Mouse (Mus musculus): ENCODE data around the gene Strada. TPM values are rescaled to one million over a fixed set of nuclear protein-coding genes. Genes with fewer than 3 reads are reported as not detected.
A peak's percentile ranks its signal among the peaks of the same experiment; 100 is the strongest.
"Not testable (repeated sequence)": the region's sequence is repeated elsewhere in the genome, so short reads cannot be mapped to it uniquely, and the experiment has no call there.

The Strada gene
- total and polyA plus RNA-seq, 2 experiments from 2014 or later, result 23.7 to 34.8 TPM

DNA sequence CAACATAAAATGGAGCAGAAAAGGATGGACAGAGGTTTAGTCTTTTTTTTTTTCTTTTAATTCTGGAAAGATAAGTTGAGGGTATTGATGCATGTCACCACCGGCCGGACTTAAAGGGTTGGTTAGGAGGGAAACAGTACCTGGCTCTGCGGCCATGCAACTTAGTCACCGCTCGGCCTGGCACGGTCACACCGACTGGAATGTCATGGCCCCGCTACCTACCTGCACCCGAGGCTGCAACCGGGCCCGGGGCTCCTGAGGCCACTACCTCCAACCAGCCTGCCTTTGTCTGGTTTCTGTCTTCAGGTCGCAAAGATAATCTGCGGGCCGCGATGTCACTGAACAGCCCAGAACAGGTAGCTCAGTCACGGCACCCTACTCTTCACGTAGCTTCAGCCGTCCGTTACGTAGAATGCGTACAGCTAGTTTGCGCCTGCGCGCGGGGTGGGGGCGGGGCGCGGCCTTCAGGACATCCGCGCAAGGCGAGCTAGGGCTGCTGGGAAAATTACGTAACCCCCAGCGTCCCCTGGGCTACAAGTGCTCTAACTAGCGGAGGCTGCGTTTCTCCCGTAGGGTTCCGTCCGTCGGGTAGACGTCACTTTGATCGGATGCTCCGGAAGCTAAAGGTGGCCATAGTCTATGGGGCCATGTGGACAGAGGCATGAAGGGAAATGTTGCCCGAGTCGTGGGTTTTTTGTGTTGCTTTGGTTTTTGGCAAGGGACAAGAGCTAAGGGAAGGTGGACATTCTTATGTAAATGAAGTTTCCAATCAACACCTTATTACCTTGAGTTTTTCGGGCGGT, 14.2 kb upstream of the Strada start, which contains the start of gene Ccdc47:
Gene Ccdc47 (minus strand): TSS at position 418 of the 803 bp plus-strand sequence.
- peaks cover 16% of the 10 kb centered on the region for H3K4me1 ChIP-seq (ENCODE audit: insufficient read depth)
- H3K4me2 ChIP-seq (ENCODE audit: low read depth), result peak within 1 kb of the TSS; percentile 65
- no peaks in the 10 kb centered on the region for H3K9me3 ChIP-seq (ENCODE audit: low read length)
- peak; percentile 99 for DNase-seq
- peaks cover 16% of the 10 kb centered on the region for H3K36me3 ChIP-seq (ENCODE audit: insufficient read depth)
- peak within 1 kb of the TSS; percentile 92 for H3K4me3 ChIP-seq (ENCODE audit: low read depth, low read length)
- H3K9ac ChIP-seq, result peak within 1 kb of the TSS; percentile 99
- no peak for TF ChIP-seq CTCF (IDR thresholded peaks at IDR 0.05; ENCODE audit: low read depth)
- peak; percentile 96 for ATAC-seq
- under 1% methylated on average over 46 of the region's 46 CpGs for WGBS
- no peaks in the 10 kb centered on the region for H3K27me3 ChIP-seq (ENCODE audit: insufficient read depth, low read length)
- peak within 1 kb of the TSS; percentile 97 for H3K27ac ChIP-seq (ENCODE audit: low read depth, low read length)

DNA sequence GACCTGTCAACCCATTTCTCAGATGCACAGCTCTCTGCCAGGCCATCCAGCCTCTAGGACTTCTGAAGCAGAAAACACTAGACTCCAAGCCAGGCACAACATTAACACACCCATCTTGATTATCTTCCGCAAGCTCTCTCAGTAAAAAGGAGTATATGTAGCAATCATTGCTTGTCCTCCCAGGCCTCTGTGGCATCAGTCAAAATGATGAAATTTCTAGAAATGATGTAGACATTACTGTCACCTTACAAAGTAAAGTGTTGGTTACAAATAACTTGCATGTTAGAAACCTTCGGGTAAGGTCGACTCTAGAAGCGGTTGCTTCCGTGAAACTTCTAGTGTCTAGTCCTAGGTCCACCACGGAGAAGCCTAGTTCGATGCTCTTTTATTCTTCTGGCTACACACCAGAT, 13.5 kb upstream of the Strada start:
- H3K4me3 ChIP-seq (ENCODE audit: low read depth, low read length), result peak overlapping the region; percentile 92
- DNase-seq (no peak), ATAC-seq (no peak)
- peak overlapping the region; percentile 99 for H3K9ac ChIP-seq
- H3K27me3 ChIP-seq (ENCODE audit: insufficient read depth, low read length), result no peaks in the 10 kb centered on the region
- TF ChIP-seq CTCF (IDR thresholded peaks at IDR 0.05; ENCODE audit: low read depth), result no peak
- peak overlapping the region; percentile 65 for H3K4me2 ChIP-seq (ENCODE audit: low read depth)
- peak overlapping the region; percentile 97; the same call in 1 of the 2 replicates for H3K27ac ChIP-seq (ENCODE audit: low read depth, low read length)
- WGBS, result 29% methylated on average over 7 of the region's 7 CpGs
- H3K9me3 ChIP-seq (ENCODE audit: low read length), result no peaks in the 10 kb centered on the region
- peaks cover 20% of the 10 kb centered on the region for H3K36me3 ChIP-seq (ENCODE audit: insufficient read depth)
- peaks cover 16% of the 10 kb centered on the region for H3K4me1 ChIP-seq (ENCODE audit: insufficient read depth)

DNA sequence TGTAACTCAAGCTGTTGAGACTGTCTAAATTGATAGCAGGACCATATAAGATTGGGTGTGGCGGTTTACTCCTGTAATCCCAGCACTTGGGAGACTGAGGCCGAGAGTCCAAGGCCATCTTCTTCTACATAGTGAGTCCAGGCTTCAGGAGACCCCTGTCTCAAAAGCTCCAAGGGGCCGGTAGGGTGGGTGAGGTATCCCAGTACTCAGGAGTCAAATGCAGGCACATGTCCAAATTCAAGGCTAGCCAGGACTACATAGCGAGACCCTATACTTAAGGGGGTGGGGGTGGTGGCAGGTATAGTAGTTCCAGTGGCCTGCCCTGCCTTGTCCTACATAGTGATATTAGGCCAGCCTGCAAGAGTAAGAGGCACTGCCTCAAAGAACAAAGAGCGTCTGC, 12.9 kb upstream of the Strada start:
- WGBS, result 96% methylated on average over 5 of the region's 5 CpGs
- DNase-seq (no peak), ATAC-seq (no peak)
- H3K9me3 ChIP-seq (ENCODE audit: low read length), result no peaks in the 10 kb centered on the region
- no peak for TF ChIP-seq CTCF (IDR thresholded peaks at IDR 0.05; ENCODE audit: low read depth)
- no peak overlapping the region for H3K4me3 ChIP-seq (ENCODE audit: low read depth, low read length)
- H3K9ac ChIP-seq, result peak overlapping the region; percentile 99; the same call in 1 of the 2 replicates
- H3K4me2 ChIP-seq (ENCODE audit: low read depth), result no peak overlapping the region
- H3K27me3 ChIP-seq (ENCODE audit: insufficient read depth, low read length), result no peaks in the 10 kb centered on the region
- H3K4me1 ChIP-seq (ENCODE audit: insufficient read depth), result peaks cover 16% of the 10 kb centered on the region
- H3K36me3 ChIP-seq (ENCODE audit: insufficient read depth), result peaks cover 26% of the 10 kb centered on the region
- no peak overlapping the region for H3K27ac ChIP-seq (ENCODE audit: low read depth, low read length)

DNA sequence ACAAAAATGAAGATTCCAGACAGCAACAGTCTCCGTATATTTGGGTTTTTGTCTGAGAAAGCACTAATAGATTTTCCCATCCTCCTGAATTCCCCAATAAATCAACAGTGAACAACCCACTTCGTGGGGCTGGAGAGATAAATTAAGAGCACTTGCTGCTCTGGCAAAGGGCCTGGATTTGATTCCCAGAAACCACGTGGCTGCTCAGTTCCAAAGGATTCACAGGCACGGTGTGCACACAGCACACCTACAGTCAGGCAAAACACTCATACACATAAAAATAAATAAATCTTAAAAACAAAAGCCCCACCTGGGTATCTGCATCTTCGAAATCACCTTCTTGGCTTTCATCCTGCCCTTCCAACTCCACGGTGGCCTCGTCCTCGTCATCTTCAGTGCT, 10.8 kb upstream of the Strada start:
- TF ChIP-seq CTCF (IDR thresholded peaks at IDR 0.05; ENCODE audit: low read depth), result no peak
- Histone ChIP-seq H3K9me3 (ENCODE audit: low read length) (no peaks in the 10 kb centered on the region), H3K4me3 (ENCODE audit: low read depth, low read length) (no peak overlapping the region), H3K27ac (ENCODE audit: low read depth, low read length) (no peak overlapping the region), H3K4me2 (ENCODE audit: low read depth) (no peak overlapping the region), H3K9ac (no peak overlapping the region), H3K36me3 (ENCODE audit: insufficient read depth) (peaks cover 45% of the 10 kb centered on the region), H3K4me1 (ENCODE audit: insufficient read depth) (peaks cover 7% of the 10 kb centered on the region), H3K27me3 (ENCODE audit: insufficient read depth, low read length) (no peaks in the 10 kb centered on the region)
- ATAC-seq (no peak), DNase-seq (no peak)
- 85% methylated on average over 8 of the region's 8 CpGs for WGBS

DNA sequence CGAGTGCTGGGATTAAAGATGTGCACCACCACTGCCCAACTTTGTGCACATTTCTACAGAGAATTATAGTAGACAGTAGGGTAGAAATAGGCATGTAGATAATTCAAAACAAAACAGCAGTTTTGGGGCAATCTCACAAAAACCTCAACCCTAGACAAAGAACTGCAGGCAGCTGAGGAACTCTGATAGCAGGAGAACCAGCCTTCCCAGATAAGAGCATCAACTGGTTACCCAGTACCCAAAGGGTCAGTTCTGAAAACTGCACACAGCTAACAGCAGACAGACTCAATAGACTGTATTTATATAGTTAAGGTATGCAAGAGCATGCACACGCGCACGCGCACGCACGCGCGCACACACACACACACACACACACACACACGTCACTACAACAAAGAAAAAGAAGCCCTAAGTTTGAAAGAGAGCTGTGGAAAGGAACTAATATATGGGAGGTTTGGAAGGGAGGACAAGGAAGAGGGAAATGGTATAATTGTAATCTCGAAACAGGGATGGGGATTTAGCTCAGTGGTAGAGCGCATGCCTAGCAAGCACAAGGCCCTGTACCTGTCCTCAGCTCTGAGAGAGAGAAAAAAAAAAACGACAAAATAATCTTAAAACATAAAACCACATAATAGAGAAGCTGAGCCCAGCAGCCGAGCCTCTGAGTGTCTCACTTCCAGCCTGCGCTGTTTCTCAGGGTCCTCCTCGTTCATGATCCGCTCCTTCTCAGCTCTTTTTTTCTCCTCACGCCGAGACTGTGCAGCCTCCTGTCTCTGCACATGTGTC, 438 bp downstream of the Strada start:
- no peaks in the 10 kb centered on the region for H3K4me1 ChIP-seq (ENCODE audit: insufficient read depth)
- ATAC-seq, result no peak
- H3K27me3 ChIP-seq (ENCODE audit: insufficient read depth, low read length), result no peaks in the 10 kb centered on the region
- DNase-seq, result no peak
- peaks cover 73% of the 10 kb centered on the region for H3K36me3 ChIP-seq (ENCODE audit: insufficient read depth)
- no peak for TF ChIP-seq CTCF (IDR thresholded peaks at IDR 0.05; ENCODE audit: low read depth)
- no peak overlapping the region for H3K9ac ChIP-seq
- 93% methylated on average over 19 of the region's 19 CpGs for WGBS
- no peak overlapping the region for H3K27ac ChIP-seq (ENCODE audit: low read depth, low read length)
- H3K9me3 ChIP-seq (ENCODE audit: low read length), result no peaks in the 10 kb centered on the region
- no peak overlapping the region for H3K4me3 ChIP-seq (ENCODE audit: low read depth, low read length)
- no peak overlapping the region for H3K4me2 ChIP-seq (ENCODE audit: low read depth)

- no peaks in the 10 kb centered on the region for H3K9me3 ChIP-seq (ENCODE audit: low read length)
- H3K4me2 ChIP-seq (ENCODE audit: low read depth), result no peak overlapping the region
- H3K9ac ChIP-seq, result no peak overlapping the region
- H3K36me3 ChIP-seq (ENCODE audit: insufficient read depth), result peaks cover 70% of the 10 kb centered on the region
- no peaks in the 10 kb centered on the region for H3K27me3 ChIP-seq (ENCODE audit: insufficient read depth, low read length)
- no peak overlapping the region for H3K27ac ChIP-seq (ENCODE audit: low read depth, low read length)
- DNase-seq, result no peak
- no peak overlapping the region for H3K4me3 ChIP-seq (ENCODE audit: low read depth, low read length)
- H3K4me1 ChIP-seq (ENCODE audit: insufficient read depth), result no peaks in the 10 kb centered on the region
- no peak for ATAC-seq
- TF ChIP-seq CTCF (IDR thresholded peaks at IDR 0.05; ENCODE audit: low read depth), result no peak
- WGBS, result 87% methylated on average over 6 of the region's 6 CpGs
Observed at GRCm38 (mm10) chr11:106200756-106201155, 1.2 kb downstream of the Strada start.

DNA sequence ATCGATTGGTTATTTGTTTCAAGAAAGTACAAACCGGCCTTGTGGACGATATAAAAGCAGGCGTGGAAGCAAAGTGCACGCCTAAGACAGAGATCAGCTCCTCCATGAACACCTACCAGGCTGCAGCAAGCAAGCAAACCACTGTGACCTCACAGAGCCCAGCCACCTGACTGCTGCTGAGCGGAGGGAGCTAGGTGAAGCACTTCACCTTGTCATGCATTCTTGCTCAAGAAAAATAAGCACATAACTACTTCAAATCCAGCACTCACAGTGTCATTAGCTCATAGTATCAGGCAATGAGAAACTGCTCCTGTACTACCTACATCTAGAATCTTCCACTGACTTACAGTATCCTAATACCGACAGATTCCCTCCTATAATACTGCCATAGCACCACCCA, 2.0 kb downstream of the Strada start:
- WGBS, result 93% methylated on average over 7 of the region's 7 CpGs
- peaks cover 63% of the 10 kb centered on the region for H3K36me3 ChIP-seq (ENCODE audit: insufficient read depth)
- H3K4me3 ChIP-seq (ENCODE audit: low read depth, low read length); H3K9ac ChIP-seq; H3K9me3 ChIP-seq (ENCODE audit: low read length); DNase-seq; ATAC-seq; H3K27ac ChIP-seq (ENCODE audit: low read depth, low read length); H3K4me2 ChIP-seq (ENCODE audit: low read depth); H3K27me3 ChIP-seq (ENCODE audit: insufficient read depth, low read length); H3K4me1 ChIP-seq (ENCODE audit: insufficient read depth): not testable (repeated sequence)
